ENCODE assay signal across 8 mouse cellular contexts in genomic region chr6:31217641-31218138, GRCm38 (mm10).
A peak's percentile ranks its signal among the peaks of the same experiment; 100 is the strongest.
DNase-seq lines count a peak whose midpoint lies in the region; ATAC-seq and TF ChIP-seq lines count a peak whose summit lies in the region.

No protein-coding gene starts in this region.

- no peaks in the 10 kb centered on the region for H3K9me3 ChIP-seq in embryonic facial prominence, embryonic 12.5 days
- no peaks in the 10 kb centered on the region for H3K9me3 ChIP-seq in heart, embryonic 14.5 days (ENCODE audit: control insufficient read depth, low read length)
- H3K9me3 ChIP-seq in kidney, postnatal 0 days (replicated peaks; ENCODE audit: low read length) = no peaks in the 10 kb centered on the region
- H3K9me3 ChIP-seq in lung, embryonic 15.5 days = no peaks in the 10 kb centered on the region

- peaks cover 75% of the 10 kb centered on the region for H3K27me3 ChIP-seq in embryonic facial prominence, embryonic 12.5 days
- H3K27me3 ChIP-seq in heart, embryonic 14.5 days (ENCODE audit: control insufficient read depth, insufficient read depth, low read length) = peaks cover 32% of the 10 kb centered on the region
- peaks cover 36% of the 10 kb centered on the region for H3K27me3 ChIP-seq in kidney, postnatal 0 days (ENCODE audit: insufficient read depth, low read length)
- H3K27me3 ChIP-seq in lung, embryonic 15.5 days = peaks cover 77% of the 10 kb centered on the region

- H3K4me3 ChIP-seq in embryonic facial prominence, embryonic 12.5 days = peak overlapping the region; percentile 68
- peak overlapping the region; percentile 64 to 71 for H3K4me3 ChIP-seq in heart, embryonic 14.5 days (ENCODE audit: control insufficient read depth in 1 of 2, insufficient read depth in 1 of 2, low read depth in 1 of 2, low read length in 2 of 2)
- H3K4me3 ChIP-seq in kidney, postnatal 0 days (replicated peaks; ENCODE audit: low read depth, low read length) = peak overlapping the region; percentile 61
- peak overlapping the region; percentile 57 for H3K4me3 ChIP-seq in lung, embryonic 15.5 days

- 0% methylated on average over 25 of the region's 25 CpGs for WGBS in embryonic facial prominence, embryonic 12.5 days
- WGBS in heart, embryonic 14.5 days = 2% methylated on average over 25 of the region's 25 CpGs
- under 1% methylated on average over 25 of the region's 25 CpGs for WGBS in kidney, postnatal 0 days
- 0% methylated on average over 20 of the region's 25 CpGs for WGBS in lung, embryonic 15.5 days

- peak overlapping the region; percentile 100 for H3K4me2 ChIP-seq in embryonic facial prominence, embryonic 12.5 days (replicated peaks)
- H3K4me2 ChIP-seq in heart, embryonic 14.5 days (ENCODE audit: low read length) = peak overlapping the region; percentile 99
- H3K4me2 ChIP-seq in kidney, postnatal 0 days (ENCODE audit: low read length) = peak overlapping the region; percentile 95
- H3K4me2 ChIP-seq in lung, embryonic 15.5 days = peak overlapping the region; percentile 98

- no peak for ATAC-seq in embryonic facial prominence, embryonic 12.5 days (ENCODE audit: insufficient number of reproducible peaks, insufficient read depth, low FRiP score, low TSS enrichment)
- ATAC-seq in heart, embryonic 14.5 days (ENCODE audit: insufficient number of reproducible peaks, insufficient read depth, low FRiP score, low read depth) = no peak
- ATAC-seq in kidney, postnatal 0 days (replicated peaks; ENCODE audit: low FRiP score, low read depth) = no peak
- no peak for ATAC-seq in lung, embryonic 15.5 days (ENCODE audit: borderline replicate concordance, extremely low read depth, low FRiP score, low TSS enrichment)
- no peak for ATAC-seq in frontal cortex, adult (ENCODE audit: low TSS enrichment)

- peak overlapping the region; percentile 16; the same call in 1 of the 2 replicates for H3K9ac ChIP-seq in embryonic facial prominence, embryonic 12.5 days
- H3K9ac ChIP-seq in heart, embryonic 14.5 days (ENCODE audit: low read length) = peak overlapping the region; percentile 64
- H3K9ac ChIP-seq in kidney, postnatal 0 days (ENCODE audit: low read depth, low read length) = peak overlapping the region; percentile 50; the same call in 1 of the 2 replicates
- peak overlapping the region; percentile 34; the same call in 1 of the 2 replicates for H3K9ac ChIP-seq in lung, embryonic 15.5 days

- TF ChIP-seq CTCF in kidney, postnatal 0 days (IDR thresholded peaks at IDR 0.05; ENCODE audit: low read depth) = no peak

- peaks cover 27% of the 10 kb centered on the region for H3K4me1 ChIP-seq in embryonic facial prominence, embryonic 12.5 days
- H3K4me1 ChIP-seq in heart, embryonic 14.5 days (ENCODE audit: control insufficient read depth in 2 of 2, insufficient read depth in 2 of 2, low read length in 2 of 2) = peaks cover 5 to 15% of the 10 kb centered on the region in 2 experiments; a peak in 3 of 4 replicates
- H3K4me1 ChIP-seq in kidney, postnatal 0 days (replicated peaks; ENCODE audit: insufficient read depth, low read length) = peaks cover 18% of the 10 kb centered on the region; the same call in 1 of the 2 replicates
- peaks cover 30% of the 10 kb centered on the region for H3K4me1 ChIP-seq in lung, embryonic 15.5 days

- DNase-seq in 416B (ENCODE audit: low read depth) = peak; percentile 73
- peak; percentile 90 for DNase-seq in NIH3T3 (ENCODE audit: low read depth)
- peak; percentile 40 for DNase-seq in kidney, postnatal 0 days (ENCODE audit: low spot score)
- peak; percentile 34 for DNase-seq in ovary, postnatal 14 days (ENCODE audit: low spot score)

- H3K27ac ChIP-seq in embryonic facial prominence, embryonic 12.5 days = no peak overlapping the region
- H3K27ac ChIP-seq in heart, embryonic 14.5 days (replicated peaks in 1 of 2; ENCODE audit: control insufficient read depth in 1 of 2, insufficient read depth in 1 of 2, low read depth in 2 of 2, low read length in 2 of 2) = 0 out of 4 replicates have a peak overlapping the region, but pooled peaks of 1 of the 2 experiments have one; percentile 1
- H3K27ac ChIP-seq in kidney, postnatal 0 days = no peak overlapping the region
- no peak overlapping the region for H3K27ac ChIP-seq in lung, embryonic 15.5 days

- H3K36me3 ChIP-seq in embryonic facial prominence, embryonic 12.5 days = no peaks in the 10 kb centered on the region
- H3K36me3 ChIP-seq in heart, embryonic 14.5 days (ENCODE audit: control insufficient read depth, insufficient read depth, low read length) = no peaks in the 10 kb centered on the region
- H3K36me3 ChIP-seq in kidney, postnatal 0 days (ENCODE audit: insufficient read depth, low read length) = no peaks in the 10 kb centered on the region
- H3K36me3 ChIP-seq in lung, embryonic 15.5 days = no peaks in the 10 kb centered on the region

Comparison
In these comparisons a context has a peak if more than half of its experiments do, and no peak if none do; other contexts are left out.
1. DNase-seq: peak in every context shown above with its lines; median percentile 90 in NIH3T3; 73 in 416B; 40 in kidney, postnatal 0 days; 34 in ovary, postnatal 14 days.